Mouse (Mus musculus): ENCODE results near the gene Zfp800.

Zfp800 gene

GRCm38 (mm10) chr6:28309692-28310091, 88.1 kb downstream of the Zfp800 start:
- no peak for DNase-seq (ENCODE audit: low read depth)

- no peak for DNase-seq (ENCODE audit: low read depth)
Observed at GRCm38 (mm10) chr6:28308929-28309328, 88.9 kb downstream of the Zfp800 start.

GRCm38 (mm10) chr6:28306702-28307101, 91.1 kb downstream of the Zfp800 start:
- DNase-seq (ENCODE audit: low read depth), result no peak

GRCm38 (mm10) chr6:28296306-28296705, 101.5 kb downstream of the Zfp800 start:
- DNase-seq (ENCODE audit: low read depth), result no peak

GRCm38 (mm10) chr6:28295581-28295980, 102.2 kb downstream of the Zfp800 start:
- no peak for DNase-seq (ENCODE audit: low read depth)

- no peak for DNase-seq (ENCODE audit: low read depth)
Observed at GRCm38 (mm10) chr6:28292810-28293209, 105.0 kb downstream of the Zfp800 start.

- DNase-seq (ENCODE audit: low read depth), result no peak
Observed at GRCm38 (mm10) chr6:28279886-28280285, 117.9 kb downstream of the Zfp800 start.

GRCm38 (mm10) chr6:28262198-28262621, 135.6 kb downstream of the Zfp800 start:
- no peak for DNase-seq (ENCODE audit: low read depth)

GRCm38 (mm10) chr6:28261307-28262197, 136.3 kb downstream of the Zfp800 start:
- DNase-seq (ENCODE audit: low read depth), result peak; percentile 75

GRCm38 (mm10) chr6:28260425-28261191, 137.2 kb downstream of the Zfp800 start:
- DNase-seq (ENCODE audit: low read depth), result no peak

GRCm38 (mm10) chr6:28259750-28260149, 138.1 kb downstream of the Zfp800 start:
- no peak for DNase-seq (ENCODE audit: low read depth)

GRCm38 (mm10) chr6:28258440-28258839, 139.4 kb downstream of the Zfp800 start:
- no peak for DNase-seq (ENCODE audit: low read depth)

GRCm38 (mm10) chr6:28257772-28258171, 140.0 kb downstream of the Zfp800 start:
- no peak for DNase-seq (ENCODE audit: low read depth)

- no peak for DNase-seq (ENCODE audit: low read depth)
Observed at GRCm38 (mm10) chr6:28252790-28253189, 145.0 kb downstream of the Zfp800 start.

GRCm38 (mm10) chr6:28248211-28248610, 149.6 kb downstream of the Zfp800 start:
- DNase-seq (ENCODE audit: low read depth), result no peak

- peak; percentile 79 for DNase-seq (ENCODE audit: low read depth)
Observed at GRCm38 (mm10) chr6:28232618-28233361, 165.0 kb downstream of the Zfp800 start.

GRCm38 (mm10) chr6:28228085-28228484, 169.7 kb downstream of the Zfp800 start:
- no peak for DNase-seq (ENCODE audit: low read depth)

- DNase-seq (ENCODE audit: low read depth), result no peak
Observed at GRCm38 (mm10) chr6:28221017-28221416, 176.8 kb downstream of the Zfp800 start.

- DNase-seq (ENCODE audit: low read depth), result no peak
Observed at GRCm38 (mm10) chr6:28218386-28218785, 179.4 kb downstream of the Zfp800 start.

GRCm38 (mm10) chr6:28215268-28215954, 182.4 kb downstream of the Zfp800 start:
- DNase-seq (ENCODE audit: low read depth), result peak; percentile 50

GRCm38 (mm10) chr6:28214658-28215267, 183.0 kb downstream of the Zfp800 start:
- no peak for DNase-seq (ENCODE audit: low read depth)
